Mouse (Mus musculus): ENCODE measurements around the gene Tbc1d10b.
"Not testable (repeated sequence)": the region's sequence is repeated elsewhere in the genome, so short reads cannot be mapped to it uniquely, and the experiment has no call there.

Gene Tbc1d10b

DNA sequence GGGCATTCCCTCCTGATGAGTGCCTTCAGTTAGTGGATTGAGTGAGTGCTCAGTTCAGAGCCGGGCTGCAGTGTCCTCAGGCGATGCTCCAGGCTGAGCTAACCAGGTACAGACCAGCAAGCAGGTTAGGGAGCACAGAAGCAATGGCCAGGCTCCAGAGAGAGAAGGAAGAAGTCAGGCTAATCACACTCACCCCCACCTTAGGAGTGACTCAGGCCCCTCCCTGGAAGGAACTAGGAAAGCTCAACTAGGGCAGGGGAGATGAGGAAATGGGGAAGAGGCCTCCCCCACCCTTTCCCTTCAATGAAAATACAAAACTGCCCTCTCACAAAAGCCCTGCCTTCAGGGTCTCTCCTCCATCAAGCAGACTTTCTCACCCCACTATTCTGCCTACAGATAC is 1.7 kb downstream of the Tbc1d10b start:
- no peak for DNase-seq (ENCODE audit: low spot score)

DNA sequence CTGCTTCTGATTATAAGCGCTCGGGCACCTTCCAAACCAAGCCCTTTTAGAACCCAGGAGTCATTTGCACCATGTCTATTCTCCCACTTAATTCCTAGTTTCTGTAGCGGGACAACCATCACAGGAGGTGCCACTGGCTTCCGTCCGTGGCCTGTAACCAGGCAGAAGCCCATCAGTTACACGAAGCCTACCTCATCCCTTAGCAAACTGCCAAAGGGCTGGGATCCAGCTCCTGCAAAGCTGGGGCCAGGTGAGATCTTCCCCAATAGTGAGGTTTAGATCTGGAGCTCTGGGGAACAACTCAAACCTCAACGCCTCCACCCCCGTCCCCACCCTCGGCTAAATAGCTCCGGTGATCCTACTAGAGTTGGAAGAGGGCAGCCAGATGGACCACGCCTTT is 11.8 kb downstream of the Tbc1d10b start:
- no peak for DNase-seq (ENCODE audit: low spot score)

DNA sequence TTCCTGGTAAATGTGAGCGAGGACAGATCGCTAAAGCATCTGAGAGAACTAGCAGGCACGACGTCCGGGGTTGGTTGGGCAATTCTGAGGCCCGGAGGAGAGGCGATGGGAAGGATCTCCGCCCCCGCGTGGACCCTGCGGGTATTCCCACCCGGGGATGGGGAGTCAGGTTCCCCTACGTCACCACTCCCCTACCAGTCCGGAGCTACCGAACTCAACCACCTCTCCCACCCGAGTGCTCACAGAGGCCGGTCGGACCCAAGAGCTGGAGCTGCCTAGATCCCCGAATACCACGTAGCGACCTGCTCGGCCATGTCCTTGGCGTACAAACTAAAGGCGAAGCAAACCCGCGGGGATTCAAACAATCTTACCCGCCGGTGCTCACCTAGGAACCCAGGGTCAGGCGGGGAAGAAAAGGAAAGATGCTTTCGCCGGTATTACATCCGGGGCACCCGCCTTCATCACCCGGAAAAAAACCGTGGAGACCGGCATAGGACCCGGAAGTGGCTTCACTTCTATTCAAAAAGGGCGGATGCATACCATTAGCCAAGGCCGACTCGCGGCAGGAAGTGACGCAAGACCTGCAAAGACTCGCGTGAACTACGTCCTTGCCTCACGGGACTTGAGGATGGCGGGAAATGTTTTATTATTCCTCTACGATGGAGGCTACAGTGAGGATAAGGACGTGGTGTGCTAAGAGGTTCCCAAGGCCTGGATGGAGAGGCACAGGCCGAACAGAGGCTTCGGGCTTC is 12.5 kb downstream of the Tbc1d10b start, which contains the start of gene Cd2bp2:
Gene Cd2bp2 (minus strand): TSS at position 507 of the 752 bp plus-strand sequence.
- DNase-seq (ENCODE audit: low spot score): peak; percentile 96

DNA sequence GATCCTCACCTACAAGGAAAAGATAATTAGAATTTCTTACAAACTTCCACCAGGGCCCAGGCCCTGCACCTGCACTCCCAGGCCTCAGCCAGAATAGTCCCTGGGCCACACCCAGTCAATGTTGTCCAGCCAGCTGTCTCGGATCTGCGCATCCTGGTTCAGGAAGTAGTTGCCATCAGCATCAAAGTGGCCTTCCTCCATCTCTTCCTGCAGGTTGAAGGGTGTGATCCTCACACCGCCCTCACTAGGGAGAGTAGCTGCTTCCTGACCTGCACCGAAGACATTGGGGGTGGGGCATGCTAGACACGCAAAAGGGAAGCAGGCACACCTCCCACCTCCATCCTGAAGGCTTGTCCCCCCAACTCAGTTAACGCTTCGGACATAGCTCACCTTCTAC is 13.6 kb downstream of the Tbc1d10b start:
- no peak for DNase-seq (ENCODE audit: low spot score)

GRCm38 (mm10) chr7:127194011-127194632 is 14.1 kb downstream of the Tbc1d10b start:
- DNase-seq (ENCODE audit: low spot score): no peak

GRCm38 (mm10) chr7:127192989-127193388 is 15.3 kb downstream of the Tbc1d10b start:
- no peak for DNase-seq (ENCODE audit: low spot score)

DNA sequence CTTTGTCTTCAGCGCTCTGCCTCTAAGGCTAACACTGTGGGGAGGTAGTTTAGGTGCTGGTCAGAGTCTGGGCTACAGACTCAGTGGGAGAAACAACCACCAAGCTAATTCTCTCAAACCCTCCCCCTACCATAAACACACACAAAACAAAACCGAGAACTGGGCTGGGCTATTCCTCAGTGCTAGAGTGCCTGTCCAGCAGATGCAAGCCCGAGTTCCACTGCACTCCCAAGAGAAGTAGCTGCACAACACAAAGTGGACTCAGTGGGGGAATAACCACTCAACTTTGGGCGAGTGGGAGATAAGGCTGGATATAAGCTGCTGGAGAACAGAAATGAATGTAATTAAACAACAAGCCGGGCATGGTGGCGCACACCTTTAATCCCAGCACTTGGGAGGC is 17.6 kb downstream of the Tbc1d10b start:
- no peak for DNase-seq (ENCODE audit: low spot score)

DNA sequence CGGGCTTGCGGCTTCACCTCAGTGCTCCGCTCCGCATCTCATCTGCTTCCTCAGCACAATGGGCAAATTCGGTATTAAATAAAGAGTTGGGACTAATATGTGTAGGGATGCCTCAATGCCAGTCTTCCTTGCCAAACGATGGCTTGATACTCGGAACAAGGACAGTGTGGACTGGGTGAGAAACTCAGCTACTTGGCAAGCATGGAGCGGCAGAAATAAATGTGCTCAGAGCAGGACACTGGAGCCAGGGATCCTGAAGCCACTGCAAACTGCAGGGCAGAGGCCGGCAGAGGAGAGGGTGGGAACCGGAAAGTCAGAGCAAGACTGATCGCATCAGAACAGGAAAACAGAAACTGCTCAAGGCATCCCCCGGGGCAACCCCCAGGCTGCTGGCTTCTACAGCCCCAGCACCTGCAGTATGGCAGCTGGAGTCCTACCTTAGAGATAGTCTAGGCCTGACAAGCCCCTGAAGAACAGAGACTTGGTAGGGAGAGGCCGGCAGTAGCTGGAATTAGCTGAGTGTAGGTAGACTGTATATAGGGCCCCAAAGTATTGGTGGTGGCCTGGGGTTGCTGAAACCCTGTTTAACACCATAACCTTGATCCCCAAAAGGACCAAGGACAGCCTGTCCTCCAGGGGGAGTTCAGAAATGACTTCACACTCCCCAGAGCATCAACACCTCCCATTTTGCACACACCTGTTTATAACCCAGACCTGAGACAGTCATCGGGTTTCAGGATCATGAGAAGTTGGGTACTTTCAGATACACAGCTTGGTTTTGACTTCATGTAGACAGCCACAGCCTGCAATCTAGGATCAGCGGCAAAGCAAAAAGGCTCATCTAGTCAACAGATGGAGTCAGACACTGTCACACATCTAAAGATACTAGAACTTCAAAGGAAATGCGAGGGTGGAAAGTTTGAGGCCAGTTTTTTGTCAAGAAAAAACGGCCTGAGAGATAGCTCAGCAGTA is 19.7 kb downstream of the Tbc1d10b start:
- no peak for DNase-seq (ENCODE audit: low spot score)

DNA sequence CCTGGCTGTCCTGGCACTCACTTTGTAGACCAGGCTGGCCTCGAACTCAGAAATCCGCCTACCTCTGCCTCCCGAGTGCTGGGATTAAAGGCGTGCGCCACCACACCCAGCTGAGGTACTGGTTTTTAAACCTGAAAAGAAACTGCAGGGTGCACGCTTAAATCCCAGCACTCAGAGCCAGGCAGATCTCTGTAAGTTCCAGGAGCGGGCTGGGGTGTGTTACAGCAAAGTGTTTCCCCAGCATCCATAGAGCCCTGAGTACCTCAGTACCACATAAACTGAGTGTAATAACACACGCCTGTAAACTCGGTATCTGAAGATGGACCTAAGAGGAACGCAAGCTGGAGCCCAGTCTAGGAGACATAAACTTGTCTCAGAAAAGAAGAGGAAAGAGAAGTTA is 20.9 kb downstream of the Tbc1d10b start:
- DNase-seq (ENCODE audit: low spot score): no peak

GRCm38 (mm10) chr7:127185601-127186000 is 22.7 kb downstream of the Tbc1d10b start:
- DNase-seq (ENCODE audit: low spot score): no peak

GRCm38 (mm10) chr7:127184720-127185119 is 23.5 kb downstream of the Tbc1d10b start:
- no peak for DNase-seq (ENCODE audit: low spot score)

GRCm38 (mm10) chr7:127183828-127184227 is 24.4 kb downstream of the Tbc1d10b start:
- no peak for DNase-seq (ENCODE audit: low spot score)

DNA sequence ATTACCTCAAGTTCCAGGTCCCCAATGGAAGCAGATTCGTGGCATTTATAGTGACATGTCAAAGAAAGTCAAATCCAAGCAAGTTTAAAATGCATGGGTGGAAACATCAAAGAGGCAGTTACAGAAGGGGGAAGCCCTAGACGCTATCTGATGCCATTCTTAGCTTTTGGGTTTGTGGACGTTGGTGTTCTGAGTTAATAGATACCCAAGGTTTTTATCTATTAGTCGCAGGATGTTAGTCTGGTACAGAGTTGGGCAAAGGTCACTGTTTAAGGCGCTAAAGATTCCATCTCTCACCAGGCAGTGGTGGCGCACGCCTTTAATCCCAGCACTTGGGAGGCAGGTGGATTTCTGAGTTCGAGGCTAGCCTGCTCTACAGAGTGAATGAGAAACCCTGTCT is 24.9 kb downstream of the Tbc1d10b start:
- DNase-seq (ENCODE audit: low spot score): no peak

- DNase-seq (ENCODE audit: low spot score): not testable (repeated sequence)
These were observed 26.5 kb downstream of the Tbc1d10b start for GRCm38 (mm10) chr7:127181724-127182123.

DNA sequence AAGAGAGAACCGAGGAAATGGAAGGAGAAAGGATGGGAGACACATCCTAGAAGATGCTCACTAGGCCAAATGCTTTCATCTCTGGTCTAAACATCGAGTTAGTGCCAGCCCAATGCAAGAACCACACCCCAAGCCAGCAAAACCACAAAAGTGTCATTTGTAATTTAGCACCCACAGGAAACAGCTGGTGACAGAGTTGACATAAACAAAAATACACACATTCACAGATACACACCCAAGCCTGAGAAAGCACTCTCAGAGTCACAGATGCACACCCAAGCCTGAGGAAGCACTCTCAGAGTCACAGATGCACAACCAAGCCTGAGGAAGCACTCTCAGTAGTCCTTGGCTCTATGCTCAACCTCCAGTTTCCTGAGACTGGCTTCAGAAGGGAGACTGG is 27.5 kb downstream of the Tbc1d10b start:
- DNase-seq (ENCODE audit: low spot score): no peak

- no peak for DNase-seq (ENCODE audit: low spot score)
These were observed 31.3 kb downstream of the Tbc1d10b start for GRCm38 (mm10) chr7:127176937-127177336.

DNA sequence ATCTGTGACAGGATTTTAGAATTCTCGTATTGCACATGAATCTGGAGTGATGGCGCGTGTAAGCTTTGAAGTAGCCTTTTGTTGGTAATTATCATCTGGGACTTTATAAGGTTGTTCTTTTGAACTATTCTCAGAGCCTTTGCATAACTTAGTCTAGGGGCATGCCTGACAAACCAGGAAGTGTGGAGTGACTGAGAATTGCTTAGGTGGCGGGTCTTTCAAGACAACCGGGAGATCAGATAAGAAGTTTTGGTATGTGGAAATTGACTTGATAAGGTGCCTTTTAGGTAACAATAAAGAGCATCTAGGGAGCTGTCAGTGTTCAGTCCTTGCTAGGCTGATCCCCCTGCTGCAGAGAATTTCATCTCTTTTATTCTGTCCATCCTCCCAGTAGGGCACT is 41.8 kb downstream of the Tbc1d10b start:
- DNase-seq (ENCODE audit: low spot score): no peak

GRCm38 (mm10) chr7:127165607-127166493 is 42.4 kb downstream of the Tbc1d10b start:
- DNase-seq (ENCODE audit: low spot score): no peak

GRCm38 (mm10) chr7:127164002-127164401 is 44.3 kb downstream of the Tbc1d10b start:
- no peak for DNase-seq (ENCODE audit: low spot score)

DNA sequence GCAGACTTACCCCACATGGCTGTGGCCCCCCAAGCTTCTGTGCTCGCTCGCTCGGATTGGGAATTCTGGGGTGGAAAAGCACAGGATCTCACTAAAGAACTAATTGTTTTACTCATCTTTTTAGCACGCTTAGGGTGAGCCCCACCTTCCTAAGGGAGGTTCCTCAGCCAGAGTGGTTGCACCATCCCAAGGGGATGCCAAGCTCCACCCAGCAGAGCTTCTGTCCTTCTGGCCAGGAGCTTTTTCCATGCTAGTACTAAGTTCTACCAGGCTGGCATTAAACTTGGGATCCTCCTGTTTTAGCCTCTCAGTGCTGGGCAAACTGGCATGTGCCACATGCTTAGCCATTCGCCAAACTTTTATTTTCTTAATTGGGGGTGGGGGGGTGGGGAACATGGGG is 45.7 kb downstream of the Tbc1d10b start:
- no peak for DNase-seq (ENCODE audit: low spot score)

- DNase-seq (ENCODE audit: low spot score): no peak
These were observed 50.7 kb downstream of the Tbc1d10b start for GRCm38 (mm10) chr7:127157548-127157947.

DNA sequence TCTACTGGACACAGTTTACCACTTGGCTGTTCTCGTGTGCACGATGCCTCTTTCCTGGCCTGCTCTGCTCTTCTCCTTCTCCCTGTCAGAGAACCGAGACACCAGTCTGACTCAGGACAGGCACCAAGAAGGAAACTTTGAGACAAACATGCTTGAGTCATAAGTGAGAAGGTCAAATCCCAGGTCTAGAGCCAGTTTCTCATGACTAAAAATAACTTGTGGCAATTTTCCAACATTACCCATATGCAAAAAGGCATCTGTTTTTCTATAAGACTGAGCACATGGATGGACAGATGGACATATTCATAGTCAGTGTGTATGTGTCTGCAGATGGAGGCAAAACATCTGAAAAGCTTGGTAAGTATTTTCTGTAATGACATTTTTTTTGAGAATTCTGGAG is 54.8 kb downstream of the Tbc1d10b start:
- no peak for DNase-seq (ENCODE audit: low spot score)
